Mouse (Mus musculus) bone marrow macrophage, adult 2 months (primary cell): ENCODE measurements around the gene Zdhhc13. TPM values are rescaled to one million over a fixed set of nuclear protein-coding genes. Genes with fewer than 3 reads are reported as not detected.

Experiments used
- H3K27ac ChIP-seq: 2 replicates; pipeline ENCODE4 v1.5.1; 2012; ENCODE audit warnings: low read depth, low read length; ENCODE audit not compliant: insufficient read depth
- H3K4me1 ChIP-seq: 2 replicates; pipeline ENCODE4 v1.6.1; 2012; ENCODE audit warnings: low read length; ENCODE audit not compliant: control insufficient read depth, insufficient read depth
- H3K4me3 ChIP-seq: 2 replicates; pipeline ENCODE4 v1.5.1; 2012; ENCODE audit warnings: mild to moderate bottlenecking, low read length, moderate library complexity; ENCODE audit not compliant: insufficient read depth
- CTCF ChIP-seq: IDR thresholded peaks from 2 replicates; pipeline ENCODE4 v1.5.1; 2012; ENCODE audit warnings: low read depth, mild to moderate bottlenecking, low read length, moderate library complexity
- POLR2A ChIP-seq: IDR thresholded peaks from 2 replicates; pipeline ENCODE4 v1.6.1; 2012; ENCODE audit warnings: mild to moderate bottlenecking, low read depth, low read length, borderline replicate concordance
- polyA plus RNA-seq: library from polyadenylated mRNA; stranded (reverse); fragments of >200 nt; gene quantifications from 2 replicates; pipeline ENCODE4 v1.2.4, GENCODE M21; 2012; ENCODE audit not compliant: missing spikeins, insufficient read depth, insufficient read length

Gene Zdhhc13
- polyA plus RNA-seq, 1 experiment, result 18.7 TPM

DNA sequence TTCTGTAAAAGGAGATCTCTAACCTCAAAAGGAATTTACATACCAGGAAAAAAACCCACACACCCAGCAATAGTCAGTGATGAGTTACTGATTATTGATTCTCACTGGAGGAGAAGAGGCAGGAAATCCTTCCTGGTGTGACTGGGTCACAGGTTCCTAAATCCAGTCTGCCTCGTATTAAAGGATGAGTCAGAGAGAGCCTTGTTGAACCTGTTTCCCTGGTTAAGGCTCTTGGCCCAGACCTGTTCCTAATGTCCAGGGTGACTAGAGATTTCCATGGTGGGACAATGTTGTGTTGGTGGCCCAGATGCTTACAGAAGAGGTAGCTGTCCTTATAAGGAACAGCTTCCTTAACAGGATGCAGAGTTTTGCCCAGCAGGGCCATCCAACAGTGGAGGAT, 26.5 kb upstream of the Zdhhc13 start:
- no peak overlapping the region for H3K27ac ChIP-seq
- no peak overlapping the region for H3K4me3 ChIP-seq
- H3K4me1 ChIP-seq, result peaks cover 2% of the 10 kb centered on the region; the same call in 1 of the 2 replicates
- TF ChIP-seq CTCF (no peak), POLR2A (no peak)

DNA sequence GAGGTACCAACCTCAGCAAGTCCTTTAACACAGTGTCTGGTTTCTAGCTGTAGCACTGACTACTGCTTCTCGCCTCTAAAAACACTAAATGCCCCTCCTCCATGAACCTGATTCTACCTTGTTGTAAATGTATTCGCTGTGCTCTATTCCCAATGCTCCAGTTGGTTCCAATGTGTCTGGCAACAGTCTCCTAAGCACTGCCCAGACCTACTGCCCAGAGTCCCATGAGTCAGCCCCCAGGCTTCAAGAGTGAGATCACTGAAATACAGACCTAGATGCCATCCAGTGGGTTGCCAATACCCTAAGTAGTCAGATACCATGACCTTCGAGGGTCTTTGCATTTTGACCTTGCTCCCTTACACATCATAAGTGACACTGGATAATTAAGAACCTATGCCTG, 26.1 kb upstream of the Zdhhc13 start:
- Histone ChIP-seq H3K4me1 (peaks cover 2% of the 10 kb centered on the region; the same call in 1 of the 2 replicates), H3K4me3 (no peak overlapping the region), H3K27ac (no peak overlapping the region)
- no peak for TF ChIP-seq CTCF
- no peak for TF ChIP-seq POLR2A

DNA sequence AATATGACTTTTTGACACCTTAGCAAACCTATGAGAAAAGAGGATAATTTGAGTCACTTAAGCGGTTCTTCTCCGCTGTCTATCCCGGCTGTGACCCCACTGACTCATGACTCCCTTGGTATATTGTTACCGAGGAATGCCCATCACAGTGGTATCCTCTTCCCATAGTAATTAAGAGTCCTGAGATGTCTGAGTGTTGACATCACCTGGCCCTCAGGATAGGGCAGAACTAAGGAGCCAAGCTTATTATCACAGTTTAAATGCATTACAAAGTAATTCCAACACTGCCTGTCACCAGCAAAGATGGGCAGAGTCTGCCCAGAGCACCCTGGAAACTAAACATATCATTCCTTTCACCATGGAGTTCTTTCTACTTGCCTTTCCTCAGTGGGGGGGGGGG, 22.8 kb upstream of the Zdhhc13 start:
- Histone ChIP-seq H3K4me1 (no peaks in the 10 kb centered on the region), H3K4me3 (no peak overlapping the region)

DNA sequence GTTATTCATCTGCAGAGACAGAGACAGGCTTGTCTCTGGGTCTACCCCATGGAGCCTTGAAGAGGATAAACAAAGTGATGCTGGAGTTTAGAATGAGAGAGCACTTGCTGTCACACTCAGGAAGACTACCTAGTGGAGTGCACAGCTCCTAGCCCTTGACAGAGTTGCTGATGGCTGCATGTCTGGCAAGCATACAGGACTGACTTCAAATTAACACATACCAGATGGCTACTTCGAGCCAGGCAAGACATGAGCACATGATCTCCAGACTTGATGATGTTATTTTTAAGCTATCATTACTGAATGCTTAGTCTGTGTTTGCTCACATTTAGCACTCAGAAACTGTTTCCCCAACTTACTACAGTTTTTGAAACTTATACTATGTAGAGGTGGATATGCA, 19.1 kb upstream of the Zdhhc13 start:
- H3K4me3 ChIP-seq, result no peak overlapping the region
- H3K4me1 ChIP-seq, result no peaks in the 10 kb centered on the region
- no peak for TF ChIP-seq POLR2A
- no peak for TF ChIP-seq CTCF
- no peak overlapping the region for H3K27ac ChIP-seq

More for the DNA sequence above, 22.8 kb upstream of the Zdhhc13 start:
- no peak for TF ChIP-seq POLR2A
- no peak for TF ChIP-seq CTCF
- H3K27ac ChIP-seq, result no peak overlapping the region

DNA sequence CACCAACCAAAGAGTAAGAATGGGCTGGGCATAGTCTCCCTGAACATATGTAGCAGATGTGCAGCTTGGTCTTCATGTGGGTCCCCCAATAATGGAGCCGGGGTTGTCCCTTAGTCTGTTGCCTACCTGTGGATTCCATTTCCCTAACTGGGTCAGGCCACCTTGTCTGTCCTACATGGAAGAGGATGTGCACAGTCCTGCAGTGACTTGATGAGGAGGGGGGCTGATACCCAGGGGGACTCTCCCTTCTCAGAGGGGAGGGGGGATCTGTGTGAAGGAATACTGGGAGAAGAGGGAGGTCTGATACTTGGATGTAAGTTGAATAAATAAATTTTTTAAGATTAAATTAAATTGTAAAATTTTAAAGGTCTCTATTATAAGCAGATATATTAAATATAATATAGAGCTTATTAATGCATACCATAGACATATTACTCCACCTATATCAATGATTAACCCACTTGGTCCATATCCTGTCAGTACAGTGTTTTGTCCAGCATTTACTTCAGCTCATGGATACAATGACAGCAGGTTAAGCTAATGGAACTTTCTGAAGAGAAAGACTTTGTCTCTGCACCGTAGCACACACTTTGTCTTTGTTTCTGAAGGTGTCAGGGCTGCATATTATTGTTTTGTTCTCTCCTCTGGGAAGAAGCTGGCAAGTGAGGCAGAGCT, 16.6 kb upstream of the Zdhhc13 start:
- no peak overlapping the region for H3K4me3 ChIP-seq
- no peaks in the 10 kb centered on the region for H3K4me1 ChIP-seq
- no peak overlapping the region for H3K27ac ChIP-seq
- no peak for TF ChIP-seq POLR2A
- TF ChIP-seq CTCF, result no peak

DNA sequence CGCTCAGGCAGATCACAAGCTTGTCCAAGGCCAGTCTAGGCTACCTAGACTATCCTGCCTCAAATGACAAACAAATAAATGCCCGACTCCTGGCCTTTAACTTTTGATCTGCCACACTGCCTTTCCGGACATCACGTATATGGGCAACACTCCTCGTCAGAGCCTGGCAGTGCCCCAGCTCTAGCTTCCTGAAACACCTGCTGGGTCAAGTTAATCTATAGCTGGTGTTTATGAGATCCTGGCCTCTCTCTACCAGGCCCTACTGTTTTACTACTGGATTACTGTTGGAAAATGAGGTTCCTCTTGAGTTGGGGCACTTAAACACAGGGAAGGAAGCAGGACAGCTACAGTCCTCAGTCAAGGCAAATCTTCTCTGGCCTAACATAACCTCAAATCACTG, 15.5 kb upstream of the Zdhhc13 start:
- Histone ChIP-seq H3K27ac (no peak overlapping the region), H3K4me1 (no peaks in the 10 kb centered on the region), H3K4me3 (no peak overlapping the region)
- TF ChIP-seq POLR2A, result no peak
- no peak for TF ChIP-seq CTCF

DNA sequence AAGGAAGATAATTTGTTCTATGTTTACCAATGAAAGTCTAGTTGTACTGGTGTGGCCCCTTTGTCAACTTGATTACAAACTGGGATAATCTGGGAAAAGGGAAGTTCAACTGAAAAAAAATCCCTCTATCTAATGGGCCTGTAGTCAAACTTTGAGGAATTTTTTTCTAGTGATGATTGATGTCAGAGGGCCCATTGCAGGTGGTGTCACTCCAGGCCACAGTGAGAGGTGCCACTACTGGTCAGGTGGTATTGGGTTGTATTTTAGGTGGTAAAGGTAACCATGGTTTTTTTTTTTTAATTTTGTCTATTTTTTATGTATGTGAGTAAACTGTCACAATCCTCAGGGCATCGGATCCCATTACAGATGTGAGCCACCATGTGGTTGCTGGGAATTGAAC, 14.2 kb upstream of the Zdhhc13 start:
- Histone ChIP-seq H3K4me3 (no peak overlapping the region), H3K27ac (no peak overlapping the region), H3K4me1 (no peaks in the 10 kb centered on the region)
- no peak for TF ChIP-seq POLR2A
- no peak for TF ChIP-seq CTCF

DNA sequence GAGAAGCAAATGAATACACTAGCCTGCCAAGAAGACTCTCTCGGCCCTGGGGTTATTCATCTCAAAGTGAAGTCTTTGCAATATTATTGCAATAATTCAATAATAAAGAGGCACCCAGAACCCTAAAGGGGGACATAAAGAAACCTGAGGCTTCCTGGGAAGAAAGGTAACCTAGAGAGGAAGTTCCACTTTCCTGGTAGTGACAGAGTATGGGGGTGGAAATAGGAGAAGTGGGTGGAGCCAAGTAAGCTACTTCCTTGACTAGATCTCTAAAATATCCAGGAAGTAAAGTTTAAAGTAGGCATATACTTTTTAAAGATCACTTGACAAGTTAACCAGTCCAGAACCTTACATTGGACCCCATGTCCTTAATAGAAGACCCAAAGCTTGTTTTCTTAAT, 13.4 kb upstream of the Zdhhc13 start:
- TF ChIP-seq POLR2A (no peak), CTCF (no peak)
- no peak overlapping the region for H3K27ac ChIP-seq
- no peaks in the 10 kb centered on the region for H3K4me1 ChIP-seq
- no peak overlapping the region for H3K4me3 ChIP-seq

DNA sequence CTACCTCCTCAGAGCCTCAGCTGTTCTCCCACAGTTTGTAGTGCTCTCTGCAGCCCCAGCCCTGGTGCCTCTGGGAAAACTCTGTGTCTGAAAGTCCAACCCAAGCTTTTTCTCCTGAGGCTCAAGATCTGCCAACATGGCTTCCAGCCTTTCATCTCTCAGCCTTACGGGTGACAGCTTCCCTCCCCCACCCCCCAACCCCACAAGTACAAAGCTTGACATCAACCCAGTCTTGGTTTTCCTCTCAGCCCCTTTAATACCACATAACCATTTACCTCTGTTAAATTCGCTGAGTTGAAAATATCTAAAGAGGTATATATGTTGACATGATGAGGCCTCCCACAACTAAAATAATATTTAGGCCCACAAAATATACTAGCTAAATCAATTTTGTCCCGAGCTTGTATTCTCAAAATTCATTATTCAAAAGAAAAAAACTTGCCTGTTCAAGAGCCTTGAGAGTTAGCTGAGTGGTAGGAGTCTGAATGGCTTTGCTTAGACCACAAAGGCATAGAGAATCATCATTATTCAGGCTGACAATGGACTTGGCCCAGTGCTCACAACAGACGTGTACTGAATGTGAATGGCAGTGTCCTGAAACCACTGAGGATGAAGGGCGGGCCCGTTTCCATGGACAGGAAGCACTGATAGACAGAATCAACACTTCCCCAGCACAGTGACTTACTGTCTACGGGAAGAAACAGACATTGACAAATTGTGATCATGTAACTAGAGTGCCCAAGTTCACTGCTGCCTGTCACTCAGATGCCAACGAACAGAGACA, 10.9 kb upstream of the Zdhhc13 start:
- Histone ChIP-seq H3K27ac (no peak overlapping the region), H3K4me1 (no peaks in the 10 kb centered on the region), H3K4me3 (no peak overlapping the region)
- no peak for TF ChIP-seq CTCF
- no peak for TF ChIP-seq POLR2A

DNA sequence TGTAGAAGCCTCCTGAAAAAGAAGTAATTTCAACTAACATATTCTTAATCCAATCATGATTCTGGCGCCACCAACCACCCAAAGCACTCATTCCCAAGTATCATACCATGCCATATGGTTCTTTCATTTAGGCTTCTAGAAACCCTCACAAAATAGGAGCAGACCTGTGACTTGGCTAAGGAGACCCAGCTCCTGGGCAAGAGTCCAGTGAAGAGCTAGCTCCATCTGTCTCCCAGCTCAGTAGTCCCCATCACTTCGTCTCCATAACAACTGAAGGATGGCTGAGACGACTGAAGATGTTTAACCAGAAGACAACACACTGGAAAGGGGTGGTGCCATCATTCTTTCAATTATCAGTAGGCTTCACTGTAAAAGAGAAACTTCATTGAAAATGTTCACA, 9.7 kb upstream of the Zdhhc13 start:
- Histone ChIP-seq H3K4me3 (no peak overlapping the region), H3K27ac (no peak overlapping the region), H3K4me1 (no peaks in the 10 kb centered on the region)
- TF ChIP-seq POLR2A (no peak), CTCF (no peak)

DNA sequence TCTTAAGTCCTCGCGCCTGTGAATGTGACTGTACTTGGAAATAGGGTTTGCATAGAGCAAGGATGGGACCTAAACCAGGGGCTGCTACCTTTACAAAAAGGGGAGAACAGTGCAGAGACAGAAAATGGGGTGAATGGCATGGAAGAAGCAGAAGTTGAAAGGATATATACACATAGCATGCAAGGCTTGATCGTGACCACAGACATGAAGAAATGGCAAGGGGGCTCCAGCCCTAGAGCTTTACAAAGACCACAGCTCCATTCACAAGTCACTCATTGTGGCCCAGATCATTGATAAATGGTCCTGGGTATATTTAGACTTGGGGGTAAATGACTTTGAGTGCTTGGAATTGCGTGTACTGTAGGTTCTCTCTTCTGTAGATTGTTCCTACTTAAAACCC, 6.4 kb upstream of the Zdhhc13 start:
- peaks cover 6% of the 10 kb centered on the region for H3K4me1 ChIP-seq
- no peak for TF ChIP-seq CTCF
- TF ChIP-seq POLR2A, result no peak
- no peak overlapping the region for H3K4me3 ChIP-seq
- H3K27ac ChIP-seq, result no peak overlapping the region
